Mouse (Mus musculus): Measurements from ENCODE around the gene Tfap2e.
A peak's percentile ranks its signal among the peaks of the same experiment; 100 is the strongest.

The Tfap2e gene

GRCm38 (mm10) chr4:126736001-126736414 is at the start of gene Tfap2e:
Gene Tfap2e, minus strand, starts transcription at chr4:126736240.
- DNase-seq (ENCODE audit: low spot score in 2 of 2), result no peak

GRCm38 (mm10) chr4:126782996-126783395 is 47.0 kb upstream of the Tfap2e start:
- no peak for DNase-seq (ENCODE audit: low spot score in 2 of 2)

- no peak for DNase-seq (ENCODE audit: low spot score in 2 of 2)
Measured at GRCm38 (mm10) chr4:126782512-126782911, 46.5 kb upstream of the Tfap2e start.

GRCm38 (mm10) chr4:126781871-126782270 is 45.8 kb upstream of the Tfap2e start:
- DNase-seq (ENCODE audit: low spot score in 2 of 2), result no peak

- DNase-seq (ENCODE audit: low spot score in 2 of 2), result no peak
Measured at GRCm38 (mm10) chr4:126779826-126780775, 44.1 kb upstream of the Tfap2e start.

- DNase-seq (ENCODE audit: low spot score in 2 of 2), result no peak
Measured at GRCm38 (mm10) chr4:126779148-126779581, 43.1 kb upstream of the Tfap2e start.

GRCm38 (mm10) chr4:126775182-126775581 is 39.1 kb upstream of the Tfap2e start:
- no peak for DNase-seq (ENCODE audit: low spot score in 2 of 2)

- no peak for DNase-seq (ENCODE audit: low spot score in 2 of 2)
Measured at GRCm38 (mm10) chr4:126773871-126774270, 37.8 kb upstream of the Tfap2e start.

- DNase-seq (ENCODE audit: low spot score in 2 of 2), result no peak
Measured at GRCm38 (mm10) chr4:126770831-126771230, 34.8 kb upstream of the Tfap2e start.

- no peak for DNase-seq (ENCODE audit: low spot score in 2 of 2)
Measured at GRCm38 (mm10) chr4:126769800-126770563, 33.9 kb upstream of the Tfap2e start.

GRCm38 (mm10) chr4:126763483-126763882 is 27.4 kb upstream of the Tfap2e start:
- no peak for DNase-seq (ENCODE audit: low spot score in 2 of 2)

- DNase-seq (ENCODE audit: low spot score in 2 of 2), result no peak
Measured at GRCm38 (mm10) chr4:126762586-126763359, 26.7 kb upstream of the Tfap2e start.

- no peak for DNase-seq (ENCODE audit: low spot score in 2 of 2)
Measured at GRCm38 (mm10) chr4:126759435-126759834, 23.4 kb upstream of the Tfap2e start.

GRCm38 (mm10) chr4:126758299-126758698 is 22.3 kb upstream of the Tfap2e start:
- DNase-seq (ENCODE audit: low spot score in 2 of 2), result no peak

GRCm38 (mm10) chr4:126756766-126757165 is 20.7 kb upstream of the Tfap2e start:
- DNase-seq (ENCODE audit: low spot score in 2 of 2), result no peak

GRCm38 (mm10) chr4:126754736-126755374 is 18.8 kb upstream of the Tfap2e start:
- DNase-seq (ENCODE audit: low spot score in 2 of 2), result no peak

- no peak for DNase-seq (ENCODE audit: low spot score in 2 of 2)
Measured at GRCm38 (mm10) chr4:126754231-126754611, 18.2 kb upstream of the Tfap2e start.

GRCm38 (mm10) chr4:126753268-126754230 is 17.5 kb upstream of the Tfap2e start, which contains the start of the genes Ncdn and AU040320:
Gene Ncdn, minus strand, starts transcription at chr4:126753438.
Gene AU040320, plus strand, starts transcription at chr4:126753544.
- DNase-seq (ENCODE audit: low spot score in 2 of 2), result peak; percentile 95 to 96

- DNase-seq (ENCODE audit: low spot score in 2 of 2), result no peak
Measured at GRCm38 (mm10) chr4:126752608-126753141, 16.6 kb upstream of the Tfap2e start.

Data from urinary bladder, postnatal 36 days (tissue).